ENCODE assay signal across 14 mouse cellular contexts in genomic region chr19:10816462-10816861, GRCm38 (mm10). TPM values are rescaled to one million over a fixed set of nuclear protein-coding genes. Genes with fewer than 3 reads are reported as not detected.
"Had no signal": no experiment of that assay in that cellular context is flagged by ENCODE, and none has a peak within 500 bp of the region (broad histone marks: within the 10 kb centered on the region; RNA-seq: fewer than 3 reads in every experiment).

No protein-coding gene starts in this region.

- DNase-seq: lung, adult 18-20 months; lung, embryonic 14.5 days; lung, postnatal 10 days; lung, postnatal 4 days; retina, postnatal 1 day; right cerebral cortex, adult 18-20 months; right cerebral cortex, postnatal 25 days; right cerebral cortex, postnatal 4 days; spleen, adult 18-20 months; thymus, adult 18-20 months; thymus, postnatal 14 days; thymus, postnatal 36 days had no signal

RNA-seq across cellular contexts. Expression of gene Cd6, which starts 13.4 kb away (rescaled TPM):
- total RNA-seq: midbrain, postnatal 0 days had no signal

RNA-seq across cellular contexts. Expression of gene Tmem132a, which starts 53.3 kb away (rescaled TPM):
- total RNA-seq: monocyte, adult 5-6 weeks had no signal
